Mouse (Mus musculus) embryonic fibroblast, embryonic 13.5 days (primary cell): ENCODE results near the gene Tcam1. TPM values are rescaled to one million over a fixed set of nuclear protein-coding genes. Genes with fewer than 3 reads are reported as not detected.

ENCODE experiments used
- H3K27ac ChIP-seq: 2 replicates; pipeline ENCODE4 v1.5.1; 2012; ENCODE audit warnings: low read length, control low read depth, inconsistent platforms; ENCODE audit not compliant: insufficient read depth
- H3K4me1 ChIP-seq: 2 replicates; pipeline ENCODE4 v1.6.1; 2011; ENCODE audit warnings: low read length; ENCODE audit not compliant: control insufficient read depth, insufficient read depth
- H3K4me3 ChIP-seq: 2 replicates; pipeline ENCODE4 v1.5.1; 2011; ENCODE audit warnings: mild to moderate bottlenecking, control low read depth, low read length; ENCODE audit not compliant: insufficient read depth
- CTCF ChIP-seq: IDR thresholded peaks from 2 replicates; pipeline ENCODE4 v1.5.1; 2011; ENCODE audit warnings: mild to moderate bottlenecking, control low read depth, low read length, moderate library complexity, borderline replicate concordance; ENCODE audit not compliant: insufficient read depth
- POLR2A ChIP-seq: IDR thresholded peaks from 2 replicates; pipeline ENCODE4 v1.6.1; 2011; ENCODE audit warnings: low read depth, mild to moderate bottlenecking, control low read depth, low read length, moderate library complexity
- polyA plus RNA-seq: library from polyadenylated mRNA; stranded (reverse); fragments of >200 nt; gene quantifications from 2 replicates; pipeline ENCODE4 v1.2.4, GENCODE M21; 2011; ENCODE audit warnings: low read depth; ENCODE audit not compliant: missing spikeins, insufficient read length

Gene Tcam1
- polyA plus RNA-seq, 1 experiment, result 0.16 TPM

- TF ChIP-seq CTCF (no peak), POLR2A (no peak)
- Histone ChIP-seq H3K27ac (no peak overlapping the region), H3K4me3 (no peak overlapping the region), H3K4me1 (no peaks in the 10 kb centered on the region)
These were observed 33.7 kb downstream of the Tcam1 start for GRCm38 (mm10) chr11:106310123-106310522.

GRCm38 (mm10) chr11:106313533-106313932, 37.1 kb downstream of the Tcam1 start:
- Histone ChIP-seq H3K4me3 (no peak overlapping the region), H3K27ac (no peak overlapping the region), H3K4me1 (peaks cover 3% of the 10 kb centered on the region)
- no peak for TF ChIP-seq POLR2A
- no peak for TF ChIP-seq CTCF

- H3K27ac ChIP-seq, result no peak within 1 kb of the TSS
- H3K4me1 ChIP-seq, result peaks cover 3% of the 10 kb centered on the region
- TF ChIP-seq POLR2A (no peak), CTCF (no peak)
- H3K4me3 ChIP-seq, result no peak within 1 kb of the TSS
These were observed 37.9 kb downstream of the Tcam1 start, which contains the start of gene Cd79b for GRCm38 (mm10) chr11:106314333-106314812. Gene Cd79b, minus strand, starts transcription at chr11:106314762.

GRCm38 (mm10) chr11:106316416-106316815, 39.9 kb downstream of the Tcam1 start:
- no peak for TF ChIP-seq POLR2A
- TF ChIP-seq CTCF, result no peak
- H3K4me1 ChIP-seq, result peaks cover 3% of the 10 kb centered on the region
- no peak overlapping the region for H3K27ac ChIP-seq
- H3K4me3 ChIP-seq, result no peak overlapping the region

GRCm38 (mm10) chr11:106317801-106318200, 41.3 kb downstream of the Tcam1 start:
- Histone ChIP-seq H3K4me1 (peaks cover 3% of the 10 kb centered on the region), H3K27ac (no peak overlapping the region), H3K4me3 (no peak overlapping the region)
- TF ChIP-seq POLR2A (no peak), CTCF (no peak)

- Histone ChIP-seq H3K27ac (no peak overlapping the region), H3K4me1 (peaks cover 3% of the 10 kb centered on the region), H3K4me3 (no peak overlapping the region)
- no peak for TF ChIP-seq POLR2A
- TF ChIP-seq CTCF, result no peak
These were observed 42.2 kb downstream of the Tcam1 start for GRCm38 (mm10) chr11:106318406-106319366.

GRCm38 (mm10) chr11:106324858-106325257, 48.4 kb downstream of the Tcam1 start:
- Histone ChIP-seq H3K4me3 (no peak overlapping the region), H3K4me1 (no peaks in the 10 kb centered on the region), H3K27ac (no peak overlapping the region)
- no peak for TF ChIP-seq CTCF
- TF ChIP-seq POLR2A, result no peak

GRCm38 (mm10) chr11:106325566-106326206, 49.2 kb downstream of the Tcam1 start:
- H3K4me1 ChIP-seq, result no peaks in the 10 kb centered on the region
- no peak overlapping the region for H3K27ac ChIP-seq
- TF ChIP-seq POLR2A, result no peak
- peak; percentile 68 for TF ChIP-seq CTCF
- no peak overlapping the region for H3K4me3 ChIP-seq

GRCm38 (mm10) chr11:106326475-106326874, 50.0 kb downstream of the Tcam1 start:
- TF ChIP-seq CTCF (no peak), POLR2A (no peak)
- Histone ChIP-seq H3K4me1 (no peaks in the 10 kb centered on the region), H3K27ac (no peak overlapping the region), H3K4me3 (no peak overlapping the region)

GRCm38 (mm10) chr11:106328521-106328920, 52.0 kb downstream of the Tcam1 start:
- TF ChIP-seq POLR2A (no peak), CTCF (no peak)
- no peak overlapping the region for H3K4me3 ChIP-seq
- no peaks in the 10 kb centered on the region for H3K4me1 ChIP-seq
- no peak overlapping the region for H3K27ac ChIP-seq
